Mouse (Mus musculus): ENCODE data around the gene Stom. TPM values are rescaled to one million over a fixed set of nuclear protein-coding genes. Genes with fewer than 3 reads are reported as not detected.

The Stom gene
- 86.7 and 97.1 TPM in 2 replicates for polyA plus RNA-seq (2015; fragmentation: Nextera tagmentation; extraction: Ambion mirVana)

DNA sequence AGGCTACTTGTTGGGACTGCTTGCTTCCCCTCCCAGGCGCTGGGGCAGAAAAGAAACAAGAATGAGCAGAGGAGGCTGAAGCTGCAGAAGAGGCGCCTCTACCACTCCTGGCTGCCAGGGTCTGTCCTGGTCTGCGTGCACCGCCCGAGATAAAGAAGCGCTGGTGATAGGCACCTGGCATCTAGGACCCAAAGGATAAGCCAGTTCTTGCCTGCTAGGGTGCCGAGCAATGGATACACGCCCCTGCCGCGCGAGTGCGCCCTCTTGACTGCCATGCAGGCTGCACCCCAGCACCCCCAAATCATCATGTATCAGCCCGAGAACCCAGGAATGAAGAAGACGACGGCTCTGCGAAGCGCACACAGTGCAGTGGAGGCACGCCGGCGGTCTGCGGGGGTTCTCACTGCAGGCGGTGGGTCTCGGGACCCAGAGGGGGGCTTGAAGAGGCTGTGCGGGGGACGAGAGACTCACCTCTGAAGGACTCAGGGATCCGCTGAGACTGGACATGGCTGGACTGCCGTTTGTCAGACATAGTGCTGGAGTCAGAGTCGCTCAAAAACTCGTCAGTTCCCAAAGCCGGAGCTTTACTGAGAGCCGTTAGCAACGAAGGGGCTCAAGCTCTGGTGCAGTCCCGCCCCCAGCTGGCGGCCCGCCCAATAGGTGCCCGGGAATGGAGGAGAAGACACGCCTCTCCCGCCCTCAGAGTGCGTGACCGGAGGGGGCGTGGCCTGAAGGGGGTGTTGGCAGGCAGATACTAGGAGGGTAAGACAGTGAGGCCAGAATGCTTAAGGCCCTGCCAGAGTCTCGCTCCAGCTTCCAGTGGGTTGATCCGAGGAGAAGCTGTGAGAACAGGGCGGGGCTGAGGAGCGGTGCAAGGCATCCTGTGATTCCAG is at the start of gene Stom:
Stom (minus strand) TSS at position 589 of the 893 bp plus-strand sequence.

DNA sequence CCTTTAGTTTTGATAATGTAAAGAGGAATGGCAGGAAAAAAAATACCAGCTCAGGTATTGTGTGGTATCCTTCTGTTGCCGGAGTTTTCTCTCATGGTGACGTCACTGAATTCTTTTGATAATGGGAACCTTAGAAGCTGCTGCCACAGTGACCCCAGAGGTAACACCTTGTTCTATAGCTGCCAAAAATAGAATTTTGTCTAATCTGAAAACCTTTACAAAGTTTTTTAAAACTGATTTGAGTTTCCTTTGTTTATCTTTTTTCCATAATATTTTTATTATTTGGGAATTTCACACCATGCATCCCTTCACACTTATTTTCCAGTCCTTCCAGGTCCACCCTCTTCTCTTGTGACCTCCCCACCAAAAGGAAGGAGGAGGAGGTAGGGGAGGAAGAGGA is 30.9 kb upstream of the Stom start, which contains the start of gene 4930568D16Rik:
4930568D16Rik (minus strand) TSS at position 101 of the 400 bp plus-strand sequence.

Other genes with a start within 250 kb of the Stom start
- gene AI182371, start 235.4 kb downstream of the Stom start, polyA plus RNA-seq (2015; fragmentation: Nextera tagmentation; extraction: Ambion mirVana), result 0.15 and 0.22 TPM in 2 replicates
- gene Cntrl, start 227.5 kb downstream of the Stom start, polyA plus RNA-seq (2015; fragmentation: Nextera tagmentation; extraction: Ambion mirVana), result 7.0 and 7.7 TPM in 2 replicates
- 275 and 317 TPM in 2 replicates for gene Rab14, start 135.9 kb downstream of the Stom start, polyA plus RNA-seq (2015; fragmentation: Nextera tagmentation; extraction: Ambion mirVana)
- 717 and 725 TPM in 2 replicates for gene Gsn, start 80.6 kb downstream of the Stom start, polyA plus RNA-seq (2015; fragmentation: Nextera tagmentation; extraction: Ambion mirVana)
- not detected in 2 replicates for gene 4930568D16Rik, start 30.8 kb upstream of the Stom start, polyA plus RNA-seq (2015; fragmentation: Nextera tagmentation; extraction: Ambion mirVana)
- gene 4930402F06Rik, start 60.2 kb upstream of the Stom start, polyA plus RNA-seq (2015; fragmentation: Nextera tagmentation; extraction: Ambion mirVana), result not detected in 2 replicates
- gene Ggta1, start 126.3 kb upstream of the Stom start, polyA plus RNA-seq (2015; fragmentation: Nextera tagmentation; extraction: Ambion mirVana), result 10.0 and 11.0 TPM in 2 replicates
- 53.1 and 53.3 TPM in 2 replicates for gene Dab2ip, start 221.3 kb upstream of the Stom start, polyA plus RNA-seq (2015; fragmentation: Nextera tagmentation; extraction: Ambion mirVana)

Measured in urinary bladder, postnatal 0 days (tissue).